Mouse (Mus musculus): ENCODE measurements around the gene Hoxb2. TPM values are rescaled to one million over a fixed set of nuclear protein-coding genes. Genes with fewer than 3 reads are reported as not detected.
A peak's percentile ranks its signal among the peaks of the same experiment; 100 is the strongest.

The Hoxb2 gene
- total and polyA plus RNA-seq, 2 experiments from 2014 or later = 11.6 to 35.4 TPM

DNA sequence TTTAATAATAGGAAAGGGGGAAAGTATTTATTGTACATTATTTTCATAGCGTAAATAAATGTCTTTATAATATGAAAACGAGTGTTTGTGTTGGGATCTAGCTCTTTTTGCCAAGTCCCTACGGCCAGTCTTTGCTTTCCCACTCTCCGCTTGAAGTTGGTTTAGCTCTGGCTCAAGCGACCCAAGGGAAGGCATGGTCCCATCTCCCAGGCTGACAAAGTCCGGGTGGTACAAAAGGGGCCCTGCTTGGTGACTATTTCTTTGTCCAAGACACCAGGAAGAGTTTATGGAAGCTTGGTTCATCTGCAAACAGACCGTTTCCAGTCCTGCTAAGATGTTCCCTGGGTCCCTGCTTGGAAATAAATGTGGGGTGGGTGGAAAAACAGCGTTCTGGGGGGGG lies 3.6 kb downstream of the Hoxb2 start:
- H3K9ac ChIP-seq (replicated peaks; ENCODE audit: low read length) = peak overlapping the region; percentile 75
- no peaks in the 10 kb centered on the region for H3K36me3 ChIP-seq (ENCODE audit: insufficient read depth, low read length)
- H3K27me3 ChIP-seq (ENCODE audit: insufficient read depth, low read length) = peaks cover 61% of the 10 kb centered on the region
- peak overlapping the region; percentile 50 for H3K4me3 ChIP-seq (ENCODE audit: low read length)
- ATAC-seq = no peak
- peak; percentile 52 for DNase-seq (ENCODE audit: low spot score)
- no peak for TF ChIP-seq CTCF (IDR thresholded peaks at IDR 0.05; ENCODE audit: low read depth)
- H3K4me1 ChIP-seq (ENCODE audit: insufficient read depth, low read length) = no peaks in the 10 kb centered on the region
- 2% methylated on average over 8 of the region's 8 CpGs for WGBS
- H3K4me2 ChIP-seq (ENCODE audit: low read depth, low read length) = peak overlapping the region; percentile 59
- peak overlapping the region; percentile 91 for H3K27ac ChIP-seq
- H3K9me3 ChIP-seq (ENCODE audit: low read length) = no peaks in the 10 kb centered on the region

GRCm38 (mm10) chr11:96354376-96354775 lies 4.1 kb downstream of the Hoxb2 start:
- H3K36me3 ChIP-seq (ENCODE audit: insufficient read depth, low read length) = no peaks in the 10 kb centered on the region
- H3K27ac ChIP-seq = peak overlapping the region; percentile 91
- under 1% methylated on average over 25 of the region's 25 CpGs for whole genome bisulfite sequencing
- peak overlapping the region; percentile 50 for H3K4me3 ChIP-seq (ENCODE audit: low read length)
- DNase-seq (ENCODE audit: low spot score) (peak; percentile 72), ATAC-seq (0 out of 2 replicates have a peak, but pooled peaks have one; percentile 30)
- H3K9me3 ChIP-seq (ENCODE audit: low read length) = no peaks in the 10 kb centered on the region
- no peak for TF ChIP-seq CTCF (IDR thresholded peaks at IDR 0.05; ENCODE audit: low read depth)
- peak overlapping the region; percentile 59 for H3K4me2 ChIP-seq (ENCODE audit: low read depth, low read length)
- no peaks in the 10 kb centered on the region for H3K4me1 ChIP-seq (ENCODE audit: insufficient read depth, low read length)
- peaks cover 59% of the 10 kb centered on the region for H3K27me3 ChIP-seq (ENCODE audit: insufficient read depth, low read length)
- peak overlapping the region; percentile 75 for H3K9ac ChIP-seq (replicated peaks; ENCODE audit: low read length)

GRCm38 (mm10) chr11:96354801-96355311 lies 4.5 kb downstream of the Hoxb2 start:
- whole genome bisulfite sequencing = 4% methylated on average over 9 of the region's 9 CpGs
- TF ChIP-seq CTCF (IDR thresholded peaks at IDR 0.05; ENCODE audit: low read depth) = no peak

GRCm38 (mm10) chr11:96363807-96364206 lies 13.5 kb downstream of the Hoxb2 start:
- no peaks in the 10 kb centered on the region for H3K9me3 ChIP-seq (ENCODE audit: low read length)
- no peak overlapping the region for H3K4me3 ChIP-seq (ENCODE audit: low read length)
- peaks cover 68% of the 10 kb centered on the region for H3K27me3 ChIP-seq (ENCODE audit: insufficient read depth, low read length)
- no peak overlapping the region for H3K4me2 ChIP-seq (ENCODE audit: low read depth, low read length)
- no peak for ATAC-seq
- DNase-seq (ENCODE audit: low spot score) = no peak
- no peaks in the 10 kb centered on the region for H3K4me1 ChIP-seq (ENCODE audit: insufficient read depth, low read length)
- WGBS = 9% methylated on average over 5 of the region's 5 CpGs
- TF ChIP-seq CTCF (IDR thresholded peaks at IDR 0.05; ENCODE audit: low read depth) = no peak
- no peaks in the 10 kb centered on the region for H3K36me3 ChIP-seq (ENCODE audit: insufficient read depth, low read length)
- H3K27ac ChIP-seq = no peak overlapping the region
- no peak overlapping the region for H3K9ac ChIP-seq (replicated peaks; ENCODE audit: low read length)

More at GRCm38 (mm10) chr11:96354801-96355311, 4.5 kb downstream of the Hoxb2 start:
- Histone ChIP-seq H3K27ac (peak overlapping the region; percentile 91), H3K9ac (replicated peaks; ENCODE audit: low read length) (peak overlapping the region; percentile 75), H3K4me2 (ENCODE audit: low read depth, low read length) (peak overlapping the region; percentile 59), H3K4me1 (ENCODE audit: insufficient read depth, low read length) (no peaks in the 10 kb centered on the region), H3K36me3 (ENCODE audit: insufficient read depth, low read length) (no peaks in the 10 kb centered on the region), H3K9me3 (ENCODE audit: low read length) (no peaks in the 10 kb centered on the region), H3K27me3 (ENCODE audit: insufficient read depth, low read length) (peaks cover 59% of the 10 kb centered on the region), H3K4me3 (ENCODE audit: low read length) (peak overlapping the region; percentile 50)
- no peak for DNase-seq (ENCODE audit: low spot score)
- no peak for ATAC-seq

GRCm38 (mm10) chr11:96365441-96366091 lies 15.2 kb downstream of the Hoxb2 start, which contains the start of gene Hoxb1:
Gene Hoxb1, plus strand, starts transcription at chr11:96365752.
- Histone ChIP-seq H3K9ac (replicated peaks; ENCODE audit: low read length) (no peak within 1 kb of the TSS), H3K9me3 (ENCODE audit: low read length) (no peaks in the 10 kb centered on the region), H3K4me2 (ENCODE audit: low read depth, low read length) (peak within 1 kb of the TSS; percentile 26), H3K27ac (no peak within 1 kb of the TSS), H3K4me1 (ENCODE audit: insufficient read depth, low read length) (no peaks in the 10 kb centered on the region), H3K4me3 (ENCODE audit: low read length) (peak within 1 kb of the TSS; percentile 5; the same call in 1 of the 2 replicates), H3K27me3 (ENCODE audit: insufficient read depth, low read length) (peaks cover 66% of the 10 kb centered on the region), H3K36me3 (ENCODE audit: insufficient read depth, low read length) (no peaks in the 10 kb centered on the region)
- no peak for TF ChIP-seq CTCF (IDR thresholded peaks at IDR 0.05; ENCODE audit: low read depth)
- WGBS = 4% methylated on average over 24 of the region's 26 CpGs
- ATAC-seq (peak; percentile 32; the same call in 1 of the 2 replicates), DNase-seq (ENCODE audit: low spot score) (no peak)

DNA sequence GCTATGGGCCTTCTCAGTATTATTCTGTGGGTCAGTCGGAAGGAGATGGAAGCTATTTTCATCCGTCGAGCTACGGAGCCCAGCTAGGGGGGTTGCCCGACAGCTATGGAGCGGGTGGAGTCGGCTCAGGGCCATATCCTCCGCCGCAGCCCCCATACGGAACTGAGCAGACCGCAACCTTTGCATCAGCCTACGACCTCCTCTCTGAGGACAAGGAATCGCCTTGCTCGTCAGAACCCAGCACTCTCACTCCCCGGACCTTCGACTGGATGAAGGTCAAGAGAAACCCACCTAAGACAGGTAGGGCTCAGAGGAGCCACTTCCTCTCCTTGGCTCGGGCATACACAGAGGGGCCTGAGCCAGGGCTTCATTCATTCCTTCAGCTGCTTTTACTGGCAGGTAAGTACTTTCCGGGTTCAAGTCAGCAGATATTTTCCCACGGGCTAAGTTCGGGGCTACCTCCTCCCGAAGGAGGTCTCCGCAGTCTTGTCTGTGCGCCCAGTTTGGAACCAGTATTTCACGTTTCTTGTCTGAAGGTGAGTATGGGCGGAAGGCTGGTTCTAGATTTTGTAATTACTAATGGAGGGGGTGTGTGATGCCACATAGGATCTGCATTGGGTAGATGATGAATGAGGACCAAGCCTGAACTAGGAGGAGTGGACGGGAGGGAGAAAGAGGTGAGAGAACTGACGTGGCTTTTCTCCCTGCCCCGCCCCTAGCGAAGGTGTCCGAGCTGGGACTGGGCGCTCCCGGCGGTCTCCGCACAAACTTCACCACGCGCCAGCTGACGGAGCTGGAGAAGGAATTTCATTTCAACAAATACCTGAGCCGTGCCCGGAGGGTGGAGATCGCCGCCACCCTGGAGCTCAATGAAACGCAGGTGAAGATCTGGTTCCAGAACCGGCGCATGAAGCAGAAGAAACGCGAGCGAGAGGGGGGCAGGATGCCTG lies 16.0 kb downstream of the Hoxb2 start:
- 4% methylated on average over 47 of the region's 47 CpGs for WGBS
- Histone ChIP-seq H3K4me1 (ENCODE audit: insufficient read depth, low read length) (no peaks in the 10 kb centered on the region), H3K9ac (replicated peaks; ENCODE audit: low read length) (no peak overlapping the region), H3K27me3 (ENCODE audit: insufficient read depth, low read length) (peaks cover 68% of the 10 kb centered on the region), H3K4me2 (ENCODE audit: low read depth, low read length) (peak overlapping the region; percentile 26), H3K27ac (no peak overlapping the region), H3K36me3 (ENCODE audit: insufficient read depth, low read length) (no peaks in the 10 kb centered on the region), H3K9me3 (ENCODE audit: low read length) (no peaks in the 10 kb centered on the region), H3K4me3 (ENCODE audit: low read length) (peak overlapping the region; percentile 5; the same call in 1 of the 2 replicates)
- no peak for ATAC-seq
- no peak for TF ChIP-seq CTCF (IDR thresholded peaks at IDR 0.05; ENCODE audit: low read depth)
- DNase-seq (ENCODE audit: low spot score) = no peak
